Mouse (Mus musculus) embryonic fibroblast, embryonic 13.5 days (primary cell): ENCODE data around the gene Ube2l6.

ENCODE experiments used
- CTCF ChIP-seq: IDR thresholded peaks from 2 replicates; pipeline ENCODE4 v1.5.1; 2011; ENCODE audit warnings: mild to moderate bottlenecking, control low read depth, low read length, moderate library complexity, borderline replicate concordance; ENCODE audit not compliant: insufficient read depth
- POLR2A ChIP-seq: IDR thresholded peaks from 2 replicates; pipeline ENCODE4 v1.6.1; 2011; ENCODE audit warnings: low read depth, mild to moderate bottlenecking, control low read depth, low read length, moderate library complexity

DNA sequence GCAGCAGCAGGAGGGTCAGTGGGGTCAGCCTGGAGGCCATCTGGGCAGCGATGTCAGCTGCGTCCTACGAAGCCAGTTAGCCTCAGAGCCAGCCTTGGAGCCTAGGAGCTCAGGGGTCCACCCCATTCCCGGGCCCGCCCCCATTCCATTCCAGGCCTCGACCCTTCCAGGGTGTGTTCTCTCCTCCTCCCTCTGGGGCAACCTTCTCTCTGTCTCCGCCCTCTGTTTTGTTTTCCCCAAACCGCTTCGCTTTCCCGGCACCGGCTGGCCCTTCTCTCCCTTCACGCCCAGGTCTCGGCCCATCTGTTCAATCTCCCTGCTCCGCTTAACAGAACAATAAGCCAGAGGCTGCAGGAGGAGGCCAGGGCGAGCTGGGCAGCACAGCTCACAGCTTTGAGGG is 23.9 kb upstream of the Ube2l6 start:
- peak; percentile 27 for TF ChIP-seq POLR2A
- no peak for TF ChIP-seq CTCF
